Mouse (Mus musculus): ENCODE results near the gene Fam129a. TPM values are rescaled to one million over a fixed set of nuclear protein-coding genes. Genes with fewer than 3 reads are reported as not detected.

Gene Fam129a
- polyA plus RNA-seq, 1 experiment: 22.4 TPM

- no peak for TF ChIP-seq POLR2A (IDR thresholded peaks at IDR 0.05; ENCODE audit: borderline replicate concordance, extremely low read depth, low read depth, low read length)
- no peak for TF ChIP-seq CTCF (IDR thresholded peaks at IDR 0.05; ENCODE audit: insufficient read depth, low read length)
These were observed 11.0 kb downstream of the Fam129a start for GRCm38 (mm10) chr1:151581977-151582376.

GRCm38 (mm10) chr1:151583457-151584181, 12.6 kb downstream of the Fam129a start:
- peaks cover 2% of the 10 kb centered on the region; the same call in 1 of the 2 replicates for H3K4me1 ChIP-seq (ENCODE audit: control insufficient read depth, insufficient read depth, low read length)
- DNase-seq: no peak
- 65% methylated on average over 8 of the region's 8 CpGs for WGBS
- H3K4me3 ChIP-seq (replicated peaks; ENCODE audit: extremely low read depth, low read depth, low read length): no peak overlapping the region
- TF ChIP-seq POLR2A (IDR thresholded peaks at IDR 0.05; ENCODE audit: borderline replicate concordance, extremely low read depth, low read depth, low read length): no peak
- no peak for TF ChIP-seq CTCF (IDR thresholded peaks at IDR 0.05; ENCODE audit: insufficient read depth, low read length)

More at GRCm38 (mm10) chr1:151581977-151582376, 11.0 kb downstream of the Fam129a start:
- Histone ChIP-seq H3K4me1 (ENCODE audit: control insufficient read depth, insufficient read depth, low read length) (peaks cover 2% of the 10 kb centered on the region; the same call in 1 of the 2 replicates), H3K4me3 (replicated peaks; ENCODE audit: extremely low read depth, low read depth, low read length) (no peak overlapping the region)
- 87% methylated on average over 4 of the region's 4 CpGs for WGBS
- DNase-seq: no peak

DNA sequence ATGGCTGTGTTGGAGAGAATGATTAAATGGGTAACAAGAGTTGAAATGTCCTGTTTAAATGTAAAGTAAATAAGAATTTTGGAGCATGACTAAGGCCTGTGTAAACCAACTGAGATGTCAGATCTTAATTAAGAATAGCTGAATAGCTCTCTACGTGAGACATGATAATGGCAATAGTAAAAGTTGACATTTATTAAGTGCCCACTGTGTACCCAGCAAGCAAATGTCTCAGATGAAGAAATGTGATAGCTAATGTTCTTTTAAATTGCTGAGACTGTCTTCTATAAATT, 13.1 kb downstream of the Fam129a start:
- peaks cover 2% of the 10 kb centered on the region; the same call in 1 of the 2 replicates for H3K4me1 ChIP-seq (ENCODE audit: control insufficient read depth, insufficient read depth, low read length)
- no peak overlapping the region for H3K4me3 ChIP-seq (replicated peaks; ENCODE audit: extremely low read depth, low read depth, low read length)
- 23% methylated on average over 1 of the region's 1 CpGs for WGBS
- TF ChIP-seq CTCF (IDR thresholded peaks at IDR 0.05; ENCODE audit: insufficient read depth, low read length) (no peak), POLR2A (IDR thresholded peaks at IDR 0.05; ENCODE audit: borderline replicate concordance, extremely low read depth, low read depth, low read length) (no peak)
- no peak for DNase-seq

GRCm38 (mm10) chr1:151584565-151585216, 13.7 kb downstream of the Fam129a start:
- H3K4me3 ChIP-seq (replicated peaks; ENCODE audit: extremely low read depth, low read depth, low read length): no peak overlapping the region
- peaks cover 2% of the 10 kb centered on the region; the same call in 1 of the 2 replicates for H3K4me1 ChIP-seq (ENCODE audit: control insufficient read depth, insufficient read depth, low read length)
- 51% methylated on average over 11 of the region's 11 CpGs for WGBS
- TF ChIP-seq CTCF (IDR thresholded peaks at IDR 0.05; ENCODE audit: insufficient read depth, low read length) (no peak), POLR2A (IDR thresholded peaks at IDR 0.05; ENCODE audit: borderline replicate concordance, extremely low read depth, low read depth, low read length) (no peak)
- no peak for DNase-seq

- 60% methylated on average over 4 of the region's 4 CpGs for WGBS
- no peak overlapping the region for H3K4me3 ChIP-seq (replicated peaks; ENCODE audit: extremely low read depth, low read depth, low read length)
- H3K4me1 ChIP-seq (ENCODE audit: control insufficient read depth, insufficient read depth, low read length): peaks cover 2% of the 10 kb centered on the region; the same call in 1 of the 2 replicates
- TF ChIP-seq CTCF (IDR thresholded peaks at IDR 0.05; ENCODE audit: insufficient read depth, low read length) (no peak), POLR2A (IDR thresholded peaks at IDR 0.05; ENCODE audit: borderline replicate concordance, extremely low read depth, low read depth, low read length) (no peak)
- no peak for DNase-seq
These were observed 14.7 kb downstream of the Fam129a start for GRCm38 (mm10) chr1:151585647-151586046.

DNA sequence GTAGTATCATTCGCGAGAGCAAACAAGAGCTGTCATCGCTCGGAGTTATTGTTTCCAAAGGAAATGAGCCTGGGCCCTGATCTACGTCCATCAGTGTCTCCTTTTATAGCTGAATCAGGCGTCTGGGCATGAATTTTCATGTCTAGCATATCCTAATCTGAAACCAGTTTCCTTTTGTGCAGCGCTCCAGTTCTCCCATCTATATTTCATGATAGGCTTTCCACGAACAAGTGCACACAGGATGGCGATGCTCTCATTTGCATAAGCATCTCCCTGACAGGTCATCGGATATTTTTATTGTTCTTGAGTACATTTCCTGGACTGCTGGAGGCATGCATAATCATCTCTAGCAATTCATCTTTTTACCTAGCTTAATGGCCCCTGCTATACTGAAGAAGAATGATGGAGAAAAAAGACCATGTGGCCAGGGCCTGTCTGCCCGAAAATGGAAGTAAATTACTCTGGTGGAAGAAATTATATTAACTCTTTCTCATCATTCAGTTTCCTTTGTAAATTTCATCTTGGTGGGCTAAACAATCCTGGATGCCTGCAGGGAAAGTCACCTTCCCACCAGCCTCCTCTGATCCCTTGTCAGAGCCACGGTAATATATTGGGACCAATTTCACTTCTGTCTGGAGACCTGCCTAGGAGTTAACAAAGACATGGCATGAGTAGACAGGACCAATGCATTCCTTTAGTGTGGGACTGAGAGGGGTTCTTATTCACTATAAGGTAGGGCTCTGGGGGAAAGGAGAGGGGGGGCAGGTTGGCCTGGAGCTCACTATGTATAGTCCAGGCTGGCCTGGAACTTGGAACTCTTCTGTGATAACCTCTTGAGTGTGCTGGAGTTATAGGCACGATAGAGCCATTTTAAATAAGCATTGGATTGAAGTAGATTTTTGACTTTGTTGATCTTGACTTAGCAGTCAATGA, 21.4 kb downstream of the Fam129a start:
- Histone ChIP-seq H3K4me3 (replicated peaks; ENCODE audit: extremely low read depth, low read depth, low read length) (no peak overlapping the region), H3K4me1 (ENCODE audit: control insufficient read depth, insufficient read depth, low read length) (peaks cover 4% of the 10 kb centered on the region; the same call in 1 of the 2 replicates)
- TF ChIP-seq CTCF (IDR thresholded peaks at IDR 0.05; ENCODE audit: insufficient read depth, low read length): no peak
- no peak for DNase-seq
- WGBS: 51% methylated on average over 13 of the region's 13 CpGs

- no peak for DNase-seq
- Histone ChIP-seq H3K4me3 (replicated peaks; ENCODE audit: extremely low read depth, low read depth, low read length) (no peak overlapping the region), H3K4me1 (ENCODE audit: control insufficient read depth, insufficient read depth, low read length) (peaks cover 4% of the 10 kb centered on the region; the same call in 1 of the 2 replicates)
- 69% methylated on average over 4 of the region's 4 CpGs for WGBS
- no peak for TF ChIP-seq CTCF (IDR thresholded peaks at IDR 0.05; ENCODE audit: insufficient read depth, low read length)
- TF ChIP-seq POLR2A (IDR thresholded peaks at IDR 0.05; ENCODE audit: borderline replicate concordance, extremely low read depth, low read depth, low read length): no peak
These were observed 23.9 kb downstream of the Fam129a start for GRCm38 (mm10) chr1:151594906-151595305.

- no peak for DNase-seq
- TF ChIP-seq CTCF (IDR thresholded peaks at IDR 0.05; ENCODE audit: insufficient read depth, low read length) (no peak), POLR2A (IDR thresholded peaks at IDR 0.05; ENCODE audit: borderline replicate concordance, extremely low read depth, low read depth, low read length) (no peak)
- no peak overlapping the region for H3K4me3 ChIP-seq (replicated peaks; ENCODE audit: extremely low read depth, low read depth, low read length)
- H3K4me1 ChIP-seq (ENCODE audit: control insufficient read depth, insufficient read depth, low read length): peaks cover 4% of the 10 kb centered on the region; the same call in 1 of the 2 replicates
- 76% methylated on average over 12 of the region's 12 CpGs for WGBS
These were observed 24.8 kb downstream of the Fam129a start for GRCm38 (mm10) chr1:151595600-151596299.

- Histone ChIP-seq H3K4me3 (replicated peaks; ENCODE audit: extremely low read depth, low read depth, low read length) (no peak overlapping the region), H3K4me1 (ENCODE audit: control insufficient read depth, insufficient read depth, low read length) (peaks cover 3% of the 10 kb centered on the region; the same call in 1 of the 2 replicates)
- DNase-seq: no peak
- TF ChIP-seq CTCF (IDR thresholded peaks at IDR 0.05; ENCODE audit: insufficient read depth, low read length) (no peak), POLR2A (IDR thresholded peaks at IDR 0.05; ENCODE audit: borderline replicate concordance, extremely low read depth, low read depth, low read length) (no peak)
- WGBS: 63% methylated on average over 8 of the region's 8 CpGs
These were observed 25.6 kb downstream of the Fam129a start for GRCm38 (mm10) chr1:151596562-151596961.
